Mouse (Mus musculus) limb, embryonic 10.5 days (tissue): Measurements from ENCODE around the gene Ssbp4. TPM values are rescaled to one million over a fixed set of nuclear protein-coding genes. Genes with fewer than 3 reads are reported as not detected.

ENCODE experiments used
- DNase-seq: peaks from one replicate; pipeline ENCODE4 v3.0.0-alpha.2; 2017; ENCODE audit warnings: low spot score
- H3K27ac ChIP-seq: fragments of 300-500 bp; sonication (generic); 2 replicates; pipeline ENCODE4 v1.5.1; 2016; ENCODE audit warnings: mild to moderate bottlenecking
- H3K27me3 ChIP-seq: fragments of 300-500 bp; sonication (generic); 2 replicates; pipeline ENCODE4 v1.6.1; 2016; ENCODE audit warnings: low read depth, mild to moderate bottlenecking; ENCODE audit not compliant: poor library complexity, severe bottlenecking
- H3K36me3 ChIP-seq: fragments of 300-500 bp; sonication (generic); 2 replicates; pipeline ENCODE4 v1.6.1; 2016; ENCODE audit warnings: mild to moderate bottlenecking, moderate library complexity
- H3K4me1 ChIP-seq: fragments of 300-500 bp; sonication (generic); 2 replicates; pipeline ENCODE4 v1.6.1; 2016
- H3K4me3 ChIP-seq: fragments of 300-500 bp; sonication (generic); 2 replicates; pipeline ENCODE4 v1.5.1; 2016; ENCODE audit warnings: mild to moderate bottlenecking, moderate library complexity
- H3K9me3 ChIP-seq: fragments of 300-500 bp; sonication (generic); replicated peaks from 2 replicates; pipeline ENCODE4 v1.6.1; 2016; ENCODE audit warnings: mild to moderate bottlenecking
- WGBS: fragments of 180-500 bp; shearing (Covaris S2); methylation state at CpG from one replicate; pipeline ENCODE4 v1.1.7; 2016; 5-methylcytosine and 5-hydroxymethylcytosine counted together
- polyA plus RNA-seq: library from polyadenylated mRNA; unstranded; fragments of >200 nt; fragmentation: Nextera tagmentation; extraction: Ambion mirVana; gene quantifications from 2 replicates; pipeline ENCODE4 v1.2.1, GENCODE M21; 2016

The Ssbp4 gene
- polyA plus RNA-seq, 1 experiment from 2014 or later = 182 TPM

DNA sequence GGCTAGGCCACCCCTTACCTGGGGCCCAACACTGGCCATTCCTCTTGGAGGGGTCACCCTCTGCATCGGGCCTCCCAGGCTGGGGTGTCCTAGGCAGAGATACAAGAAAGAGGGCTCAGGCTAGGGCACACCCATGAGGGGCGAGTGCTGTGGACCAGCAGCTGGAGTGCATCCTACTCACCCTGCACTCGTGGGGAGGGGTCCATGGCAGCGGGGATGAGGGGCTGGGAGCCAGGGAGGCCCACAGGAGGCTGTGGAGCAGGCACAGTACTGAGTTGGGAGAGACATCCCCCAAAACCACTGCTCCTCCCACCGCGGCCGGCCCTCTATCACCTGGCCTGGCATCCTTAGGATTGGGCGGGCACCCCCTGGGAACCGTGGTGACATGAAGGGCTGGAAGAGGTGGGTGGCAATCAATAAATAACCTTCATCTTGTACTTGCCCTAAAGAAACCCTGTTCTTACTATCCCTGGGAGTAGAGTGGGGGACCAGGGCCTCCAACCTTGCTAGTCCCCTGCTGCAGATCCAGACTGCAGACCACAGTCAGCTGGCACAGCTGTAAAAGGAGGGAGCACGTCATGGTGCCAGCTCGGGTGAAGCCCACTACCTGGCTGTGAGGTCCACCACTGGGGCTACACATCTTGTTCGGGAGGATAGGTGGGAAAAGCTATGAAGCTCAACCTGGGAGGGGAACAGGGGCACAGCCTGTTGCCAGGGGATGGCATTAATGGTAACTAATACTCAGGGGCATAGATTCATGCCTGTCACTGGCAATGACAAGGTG, 9.0 kb downstream of the Ssbp4 start:
- peak overlapping the region; percentile 54 for H3K4me3 ChIP-seq
- H3K4me1 ChIP-seq = peaks cover 81% of the 10 kb centered on the region
- DNase-seq = no peak
- H3K36me3 ChIP-seq = peaks cover 86% of the 10 kb centered on the region
- H3K27me3 ChIP-seq = no peaks in the 10 kb centered on the region
- H3K27ac ChIP-seq = peak overlapping the region; percentile 88
- peaks cover 2% of the 10 kb centered on the region for H3K9me3 ChIP-seq
- 86% methylated on average over 12 of the region's 12 CpGs for WGBS

DNA sequence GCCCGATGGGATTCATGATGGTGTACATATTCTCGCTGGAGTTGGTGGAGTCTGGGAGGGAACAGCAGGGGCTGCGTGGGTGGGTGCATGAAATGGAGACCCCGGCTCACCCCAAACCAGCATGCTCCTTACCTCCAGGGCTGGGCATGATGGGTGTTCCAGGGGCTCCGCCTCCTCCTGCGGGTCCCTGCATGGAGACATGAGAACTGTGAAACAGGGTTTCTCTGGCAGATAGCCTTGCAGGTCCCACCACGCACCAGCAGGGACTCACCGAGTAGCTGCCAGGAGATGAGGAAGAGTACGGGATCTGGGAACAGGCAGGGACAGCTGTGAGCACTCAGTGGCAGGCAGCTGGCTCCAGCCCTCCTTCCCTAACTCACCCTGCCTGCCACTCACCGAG, 9.9 kb downstream of the Ssbp4 start:
- peak overlapping the region; percentile 88 for H3K27ac ChIP-seq
- DNase-seq = peak; percentile 71
- no peaks in the 10 kb centered on the region for H3K27me3 ChIP-seq
- peaks cover 2% of the 10 kb centered on the region for H3K9me3 ChIP-seq
- peaks cover 77% of the 10 kb centered on the region for H3K36me3 ChIP-seq
- WGBS = 17% methylated on average over 10 of the region's 10 CpGs
- H3K4me1 ChIP-seq = peaks cover 86% of the 10 kb centered on the region
- peak overlapping the region; percentile 54 for H3K4me3 ChIP-seq

DNA sequence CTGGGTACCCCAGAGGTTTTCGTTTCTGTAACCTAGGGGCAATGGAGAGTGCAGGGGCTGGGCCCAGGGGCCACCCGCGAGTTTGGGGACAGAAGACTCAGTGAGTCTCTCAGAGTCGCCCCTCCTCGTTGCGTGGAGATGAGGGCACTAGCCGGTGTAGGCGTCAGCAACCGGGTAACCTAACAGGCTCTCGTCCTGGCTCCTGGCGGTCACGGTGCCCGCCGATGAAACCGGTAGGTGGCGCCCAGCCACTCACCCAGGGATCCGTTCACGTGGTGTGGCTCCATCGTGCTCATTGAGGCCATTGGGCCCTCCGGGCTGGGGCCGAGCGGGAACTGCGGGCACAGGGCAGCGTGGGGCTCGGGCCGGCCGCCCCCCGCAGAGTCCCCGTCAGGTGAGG, 10.4 kb downstream of the Ssbp4 start:
- H3K9me3 ChIP-seq = peaks cover 2% of the 10 kb centered on the region
- peak; percentile 89 for DNase-seq
- peak overlapping the region; percentile 88 for H3K27ac ChIP-seq
- H3K27me3 ChIP-seq = no peaks in the 10 kb centered on the region
- WGBS = 2% methylated on average over 29 of the region's 29 CpGs
- H3K36me3 ChIP-seq = peaks cover 73% of the 10 kb centered on the region
- peak overlapping the region; percentile 54 for H3K4me3 ChIP-seq
- peaks cover 91% of the 10 kb centered on the region for H3K4me1 ChIP-seq

DNA sequence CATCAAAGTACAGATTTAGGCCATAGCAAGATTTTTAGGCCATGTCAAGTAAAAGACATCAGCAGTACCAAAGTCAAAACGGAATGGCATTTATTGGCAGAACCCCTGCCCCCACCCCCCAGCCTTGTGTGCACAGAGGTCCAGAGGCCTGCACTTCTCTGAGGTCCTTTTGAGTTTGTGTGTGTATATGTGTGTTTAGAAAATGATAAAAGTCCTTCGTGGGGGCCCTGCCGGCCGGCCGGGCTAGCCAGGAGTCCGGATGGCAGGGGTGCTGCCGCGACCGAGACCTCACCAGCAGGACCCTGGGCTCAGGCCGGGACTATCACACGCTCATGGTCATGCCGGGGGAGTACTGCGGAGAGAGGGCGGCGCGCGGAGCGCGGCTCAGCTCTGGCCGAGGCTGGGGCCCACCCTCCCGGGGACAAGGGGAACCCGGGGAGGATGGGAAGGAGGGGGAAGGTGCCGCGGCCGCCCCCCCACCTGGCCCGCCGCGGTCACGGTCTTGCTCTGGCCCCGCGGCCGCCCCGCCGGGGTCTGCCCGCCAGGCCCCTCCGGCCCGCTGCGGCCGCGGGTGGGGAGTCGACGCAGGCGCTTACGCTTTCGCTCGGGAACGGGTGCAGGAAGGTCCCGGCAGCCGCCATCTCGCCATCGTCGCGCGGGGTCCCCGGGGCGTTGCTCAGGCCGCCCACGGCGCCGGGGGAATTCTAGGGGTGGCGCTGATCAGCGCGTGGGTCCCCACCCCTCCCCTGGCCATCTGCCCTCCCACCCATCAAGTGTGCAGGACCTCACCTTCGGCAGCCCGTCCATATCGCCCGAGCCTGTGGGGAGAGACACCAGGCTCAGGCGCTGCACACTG, 11.0 kb downstream of the Ssbp4 start:
- Histone ChIP-seq H3K36me3 (peaks cover 66% of the 10 kb centered on the region), H3K9me3 (peaks cover 2% of the 10 kb centered on the region), H3K27me3 (no peaks in the 10 kb centered on the region), H3K27ac (peak overlapping the region; percentile 88), H3K4me3 (peak overlapping the region; percentile 54), H3K4me1 (peaks cover 94% of the 10 kb centered on the region)
- DNase-seq = peak; percentile 62
- WGBS = 7% methylated on average over 66 of the region's 68 CpGs

DNA sequence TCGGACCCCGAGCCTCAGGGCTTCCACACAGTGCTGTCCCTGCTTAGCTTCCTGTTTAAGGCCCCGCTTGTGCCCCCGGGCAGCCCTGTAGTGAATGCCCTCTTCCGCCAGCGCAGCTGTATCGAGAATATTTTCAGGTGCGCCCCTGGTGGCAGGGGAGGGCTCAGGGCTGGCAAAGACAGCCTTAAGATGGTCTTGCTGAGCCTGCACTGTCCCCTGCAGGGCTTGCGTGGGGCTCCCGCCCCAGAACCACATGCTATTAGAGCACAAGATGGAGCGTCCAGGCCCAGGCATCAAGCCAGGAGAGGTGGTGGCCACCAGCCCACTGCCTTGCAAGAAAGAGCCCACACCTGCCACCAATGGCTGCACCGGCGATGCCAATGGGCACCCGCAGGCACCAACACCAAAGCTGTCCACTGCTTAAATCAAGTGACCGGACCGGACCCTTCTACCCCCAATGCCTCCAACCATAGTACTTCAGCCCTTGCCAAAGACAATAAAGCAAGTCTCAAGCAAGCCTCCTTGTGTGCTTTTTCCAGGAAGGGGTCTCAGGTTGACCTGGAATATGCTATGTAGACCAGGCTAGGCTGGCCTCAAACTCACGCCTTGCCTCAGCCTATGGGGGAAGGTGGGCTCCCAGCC, 11.8 kb downstream of the Ssbp4 start:
- Histone ChIP-seq H3K36me3 (peaks cover 65% of the 10 kb centered on the region), H3K4me3 (peak overlapping the region; percentile 54), H3K27me3 (no peaks in the 10 kb centered on the region), H3K4me1 (peaks cover 89% of the 10 kb centered on the region), H3K27ac (0 out of 2 replicates have a peak overlapping the region, but pooled peaks have one; percentile 88), H3K9me3 (peaks cover 2% of the 10 kb centered on the region; the same call in 1 of the 2 replicates)
- peak; percentile 48 for DNase-seq
- WGBS = 87% methylated on average over 17 of the region's 17 CpGs

DNA sequence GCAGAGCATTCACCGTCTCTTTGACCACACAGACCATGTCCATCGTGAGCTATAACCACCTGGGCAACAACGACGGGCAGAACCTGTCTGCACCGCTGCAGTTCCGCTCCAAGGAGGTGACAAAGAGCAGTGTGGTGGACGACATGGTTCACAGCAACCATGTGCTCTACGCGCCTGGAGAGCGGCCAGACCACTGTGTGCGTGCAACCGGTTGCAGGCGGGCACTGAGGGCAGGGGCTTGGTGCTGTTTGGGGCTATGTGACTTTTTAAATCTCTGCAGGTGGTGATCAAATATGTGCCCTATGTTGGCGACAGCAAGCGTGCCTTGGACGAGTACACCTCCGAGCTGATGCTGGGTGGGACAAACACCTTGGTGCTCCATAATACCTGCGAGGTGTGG, 12.5 kb downstream of the Ssbp4 start:
- WGBS = 93% methylated on average over 18 of the region's 18 CpGs
- Histone ChIP-seq H3K4me3 (0 out of 2 replicates have a peak overlapping the region, but pooled peaks have one; percentile 1), H3K9me3 (no peaks in the 10 kb centered on the region), H3K27ac (no peak overlapping the region), H3K27me3 (no peaks in the 10 kb centered on the region), H3K36me3 (peaks cover 66% of the 10 kb centered on the region), H3K4me1 (peaks cover 83% of the 10 kb centered on the region)
- no peak for DNase-seq

DNA sequence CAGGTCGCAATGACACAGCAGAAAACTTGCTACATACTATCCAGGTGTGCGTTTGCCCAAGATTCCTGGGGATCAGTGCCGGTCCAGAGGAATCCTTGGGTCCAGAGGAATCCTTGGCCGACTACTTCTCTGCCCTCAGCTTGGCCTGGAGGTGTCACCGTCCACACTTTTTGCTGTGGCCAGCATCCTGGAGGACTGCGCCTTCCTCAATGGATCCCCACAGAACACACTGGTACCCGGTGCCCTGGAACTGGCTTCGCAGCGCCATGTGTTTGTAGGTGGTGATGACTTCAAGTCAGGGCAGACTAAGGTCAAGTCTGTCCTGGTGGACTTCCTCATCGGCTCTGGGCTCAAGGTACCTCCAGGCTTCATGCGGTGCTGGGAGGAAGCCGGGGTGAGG, 12.9 kb downstream of the Ssbp4 start:
- H3K36me3 ChIP-seq = peaks cover 68% of the 10 kb centered on the region
- peak overlapping the region; percentile 78; the same call in 1 of the 2 replicates for H3K4me3 ChIP-seq

DNA sequence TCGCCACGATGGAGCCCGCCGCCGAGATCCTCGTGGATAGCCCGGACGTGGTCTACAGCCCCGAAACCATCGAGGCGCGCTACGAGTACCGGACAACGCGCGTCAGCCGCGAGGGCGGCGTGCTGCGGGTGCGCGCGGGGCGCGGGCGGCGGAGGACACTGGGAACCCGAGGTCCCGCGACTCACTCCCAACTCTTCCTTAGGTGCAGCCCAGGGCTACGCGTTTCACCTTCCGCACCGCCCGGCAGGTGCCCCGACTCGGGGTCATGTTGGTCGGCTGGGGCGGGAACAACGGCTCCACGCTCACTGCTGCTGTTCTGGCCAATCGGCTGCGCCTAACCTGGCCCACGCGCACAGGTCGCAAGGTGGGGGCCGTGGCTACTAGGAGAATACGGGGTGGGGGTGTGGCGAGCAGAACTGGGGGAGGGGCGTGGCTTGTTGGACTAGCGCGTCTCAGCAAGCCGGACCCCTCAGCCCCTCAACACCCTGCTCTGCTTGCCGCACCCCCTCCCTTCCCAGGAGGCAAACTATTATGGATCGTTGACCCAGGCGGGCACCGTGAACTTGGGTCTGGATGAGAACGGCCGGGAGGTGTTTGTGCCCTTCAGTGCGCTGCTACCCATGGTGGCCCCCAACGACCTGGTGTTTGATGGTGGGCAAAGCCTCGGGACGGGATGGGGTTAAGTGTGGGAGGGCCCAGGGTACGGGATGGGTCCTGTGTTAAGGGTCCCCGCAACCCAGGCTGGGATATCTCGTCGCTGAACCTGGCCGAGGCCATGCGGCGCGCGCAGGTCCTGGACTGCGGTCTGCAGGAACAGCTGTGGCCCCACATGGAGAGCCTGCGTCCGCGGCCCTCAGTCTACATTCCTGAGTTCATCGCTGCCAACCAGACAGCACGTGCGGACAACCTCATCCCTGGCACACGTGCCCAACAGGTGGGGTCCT, 13.8 kb downstream of the Ssbp4 start:
- WGBS = 12% methylated on average over 82 of the region's 82 CpGs
- Histone ChIP-seq H3K27ac (peak overlapping the region; percentile 88), H3K9me3 (no peaks in the 10 kb centered on the region), H3K4me1 (peaks cover 69% of the 10 kb centered on the region), H3K4me3 (peak overlapping the region; percentile 78), H3K36me3 (peaks cover 72% of the 10 kb centered on the region), H3K27me3 (no peaks in the 10 kb centered on the region)
- peak; percentile 70 for DNase-seq

More for the DNA sequence above, 12.9 kb downstream of the Ssbp4 start:
- DNase-seq = no peak
- WGBS = 94% methylated on average over 12 of the region's 12 CpGs
- Histone ChIP-seq H3K4me1 (peaks cover 79% of the 10 kb centered on the region), H3K9me3 (no peaks in the 10 kb centered on the region), H3K27ac (no peak overlapping the region), H3K27me3 (no peaks in the 10 kb centered on the region)

DNA sequence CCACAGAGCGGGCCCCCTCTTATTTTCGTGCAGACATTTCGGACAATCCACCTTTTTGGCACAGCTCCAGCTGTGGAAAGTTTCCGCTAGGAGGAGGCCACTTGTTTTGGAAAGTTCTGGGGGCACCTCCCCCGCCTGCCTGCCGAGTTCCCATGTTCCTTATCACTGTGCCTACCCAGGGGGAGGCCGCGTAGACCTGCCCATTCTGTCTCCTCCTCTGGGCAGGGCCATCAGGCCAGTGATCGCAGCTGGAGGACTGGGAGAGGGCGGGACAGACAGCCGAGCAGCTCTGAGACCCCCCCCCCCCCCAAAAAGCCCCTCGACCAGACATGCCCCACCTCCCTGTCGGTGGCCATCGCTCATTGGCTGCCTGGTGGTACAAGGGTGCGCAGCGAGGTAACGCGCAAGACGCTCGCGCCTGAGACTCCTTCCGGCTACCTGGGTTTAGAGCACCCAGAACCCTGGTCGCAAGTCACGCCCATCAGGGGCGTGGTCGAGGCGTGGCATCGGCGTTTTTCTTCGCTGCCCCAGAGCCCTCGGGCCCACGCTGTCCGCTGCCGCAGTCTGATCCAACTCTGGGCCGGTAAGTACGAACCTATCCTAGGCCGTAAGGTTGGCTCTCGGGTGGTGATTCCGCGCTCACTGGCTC, 14.6 kb downstream of the Ssbp4 start, which contains the start of gene Isyna1:
Gene Isyna1 (plus strand): TSS at position 413 of the 649 bp plus-strand sequence.
- Histone ChIP-seq H3K27ac (peak within 1 kb of the TSS; percentile 88), H3K36me3 (peaks cover 72% of the 10 kb centered on the region), H3K4me3 (peak within 1 kb of the TSS; percentile 78), H3K27me3 (no peaks in the 10 kb centered on the region), H3K4me1 (peaks cover 61% of the 10 kb centered on the region), H3K9me3 (no peaks in the 10 kb centered on the region)
- under 1% methylated on average over 39 of the region's 40 CpGs for WGBS
- peak; percentile 97 for DNase-seq

DNA sequence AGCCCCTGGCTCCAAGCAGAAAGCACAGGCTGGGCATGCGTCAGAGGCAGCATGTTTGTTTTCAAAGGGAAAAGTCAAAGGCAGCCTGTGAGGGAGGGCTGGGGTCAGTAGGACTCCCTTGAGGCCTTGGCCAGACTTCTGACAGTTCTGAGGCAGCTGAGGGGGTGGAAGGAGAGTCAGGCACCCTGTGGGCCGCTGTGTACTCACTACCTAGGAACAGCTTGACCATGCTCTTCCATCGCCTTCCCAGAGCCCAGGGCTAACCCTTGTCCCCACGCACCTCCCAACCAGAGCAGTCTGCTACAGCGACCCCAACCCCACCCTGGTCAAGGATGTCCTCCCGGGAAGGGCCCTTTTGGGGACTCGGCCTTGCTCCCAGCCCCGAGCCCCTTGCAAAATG, 15.5 kb downstream of the Ssbp4 start:
- Histone ChIP-seq H3K27ac (peak overlapping the region; percentile 88), H3K9me3 (no peaks in the 10 kb centered on the region), H3K27me3 (no peaks in the 10 kb centered on the region), H3K36me3 (peaks cover 71% of the 10 kb centered on the region), H3K4me3 (peak overlapping the region; percentile 78; the same call in 1 of the 2 replicates), H3K4me1 (peaks cover 52% of the 10 kb centered on the region)
- 52% methylated on average over 8 of the region's 8 CpGs for WGBS
- peak; percentile 37 for DNase-seq

DNA sequence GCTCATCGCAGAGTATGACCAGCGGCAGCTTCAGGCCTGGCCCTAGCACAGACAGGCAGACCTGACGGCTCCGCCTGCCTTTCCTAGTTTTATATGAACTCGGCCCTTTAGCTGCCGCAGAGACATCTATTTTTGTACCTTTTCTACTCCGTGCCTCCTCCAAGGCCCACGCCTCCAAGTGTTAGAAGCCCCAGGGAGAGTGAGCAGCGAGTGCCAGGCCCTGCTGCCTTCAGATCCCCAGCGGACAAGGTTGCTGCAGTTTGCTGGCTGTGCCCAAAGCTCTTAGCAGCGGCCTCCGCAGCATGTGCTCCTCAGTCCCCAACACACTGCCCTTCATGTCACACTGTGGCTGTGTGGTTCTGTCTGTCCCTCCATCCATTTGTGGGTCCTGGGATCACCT, 17.1 kb downstream of the Ssbp4 start:
- DNase-seq = no peak
- H3K4me1 ChIP-seq = peaks cover 36% of the 10 kb centered on the region
- WGBS = 91% methylated on average over 12 of the region's 12 CpGs
- H3K4me3 ChIP-seq = no peak overlapping the region
- H3K27me3 ChIP-seq = no peaks in the 10 kb centered on the region
- peaks cover 70% of the 10 kb centered on the region for H3K36me3 ChIP-seq
- H3K27ac ChIP-seq = no peak overlapping the region
- no peaks in the 10 kb centered on the region for H3K9me3 ChIP-seq
